Mouse (Mus musculus) fat pad, adult 2 months (tissue): ENCODE data around the gene Neu4.
"Not testable (repeated sequence)": the region's sequence is repeated elsewhere in the genome, so short reads cannot be mapped to it uniquely, and the experiment has no call there.

Experiments
- DNase-seq: peaks from one replicate; pipeline ENCODE4 v3.0.0-alpha.2; 2011; ENCODE audit warnings: low read depth, low spot score; ENCODE audit errors: extremely low read depth

Neu4 gene

DNA sequence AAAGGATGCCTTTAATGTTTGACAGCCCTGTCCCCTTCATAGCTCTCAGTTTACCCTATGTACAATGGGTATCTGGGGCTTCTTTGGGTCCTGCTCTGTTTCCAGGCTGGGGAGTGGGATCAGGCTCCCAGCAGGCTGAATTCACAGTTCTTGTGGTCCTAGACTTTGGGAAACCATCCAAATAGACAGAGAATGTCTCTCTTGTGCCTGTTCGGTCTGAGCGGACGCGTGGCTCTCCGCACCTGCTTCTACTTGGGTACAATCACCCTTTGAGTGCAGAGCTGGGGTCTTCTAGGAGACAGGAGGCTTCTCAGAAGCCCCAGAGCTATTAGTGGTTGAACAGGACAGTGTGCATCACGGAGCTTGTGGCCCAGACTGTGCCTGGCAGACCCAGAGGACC lies at the start of gene Neu4:
TSS of gene Neu4 (plus strand) at position 301 of the 400 bp plus-strand sequence.
- DNase-seq, result no peak

DNA sequence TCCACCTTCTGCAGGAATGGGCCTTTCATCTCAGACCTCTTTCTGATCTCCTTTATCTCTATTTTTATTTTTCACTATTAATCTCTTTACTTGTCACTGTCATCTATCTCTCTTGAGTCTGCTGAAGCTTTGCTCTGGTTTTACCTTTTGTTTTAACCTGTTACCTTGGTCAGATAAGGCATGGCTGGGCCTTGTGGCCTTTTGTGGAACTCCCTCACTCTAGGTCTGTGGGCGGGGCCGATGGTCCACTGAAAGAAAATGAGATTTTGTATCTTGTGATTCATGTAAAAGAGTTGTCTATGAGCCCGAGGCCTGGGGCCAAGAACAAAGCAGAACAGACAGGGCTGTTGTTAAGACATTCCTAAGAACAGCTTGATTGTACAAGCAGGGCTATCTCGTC lies 49.5 kb upstream of the Neu4 start:
- DNase-seq, result not testable (repeated sequence)

DNA sequence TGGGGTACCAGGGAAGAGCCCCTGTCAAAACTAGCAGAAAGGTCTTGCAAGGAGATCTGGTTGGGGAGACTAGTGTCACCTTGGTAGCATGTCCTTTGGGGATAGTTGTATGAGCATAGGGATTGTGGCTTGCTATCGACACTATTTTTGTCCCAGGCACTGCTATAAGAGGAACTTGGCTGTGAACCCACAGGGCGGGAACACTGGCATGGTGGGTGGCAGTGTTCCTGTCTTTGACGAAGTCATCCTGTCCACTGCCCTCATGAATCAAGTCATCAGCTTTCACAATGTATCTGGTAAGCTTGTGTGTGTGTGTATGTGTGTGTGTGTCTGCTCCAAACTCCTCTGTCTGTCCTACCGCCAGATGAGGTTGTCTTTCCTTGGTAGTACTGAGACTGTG lies 44.5 kb upstream of the Neu4 start:
- DNase-seq, result not testable (repeated sequence)

DNA sequence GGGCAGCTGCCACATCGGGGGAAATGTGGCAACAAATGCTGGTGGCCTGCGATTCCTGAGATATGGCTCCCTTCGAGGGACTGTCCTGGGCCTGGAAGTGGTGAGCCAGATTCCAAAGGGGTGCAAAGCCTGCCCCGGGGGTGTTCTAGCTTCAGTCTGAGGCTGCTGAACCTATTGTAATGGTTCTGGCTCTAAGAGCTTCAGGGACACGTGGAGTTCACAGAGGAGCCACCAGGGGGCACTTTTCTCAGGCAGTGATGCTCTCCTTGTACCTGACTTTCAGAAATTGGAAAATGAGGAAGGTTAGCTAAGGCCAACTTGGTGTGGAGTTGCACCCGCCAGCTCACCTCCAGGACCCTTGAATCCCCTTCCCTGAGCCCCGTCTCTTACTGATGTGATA lies 42.0 kb upstream of the Neu4 start:
- DNase-seq, result not testable (repeated sequence)

DNA sequence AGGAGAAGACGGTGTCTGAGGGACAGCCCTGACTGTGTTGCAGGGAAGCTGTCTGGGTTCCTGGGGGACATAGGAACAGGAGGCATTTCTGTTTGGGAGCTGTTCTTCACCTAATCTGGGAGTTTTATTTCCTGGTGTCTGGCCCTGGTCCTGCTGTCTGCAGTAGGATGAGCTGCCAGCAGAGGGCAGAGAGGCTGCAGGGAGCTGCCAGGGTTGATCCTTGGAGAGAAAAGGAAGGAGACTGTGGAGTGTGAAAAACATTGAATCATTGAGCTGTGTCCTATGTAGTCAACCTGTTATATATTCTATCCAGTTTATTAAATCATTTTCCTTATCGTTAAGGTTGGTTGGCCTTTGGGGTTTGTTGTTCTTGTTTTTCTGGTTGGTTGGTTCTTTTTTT lies 39.3 kb upstream of the Neu4 start:
- DNase-seq, result not testable (repeated sequence)

DNA sequence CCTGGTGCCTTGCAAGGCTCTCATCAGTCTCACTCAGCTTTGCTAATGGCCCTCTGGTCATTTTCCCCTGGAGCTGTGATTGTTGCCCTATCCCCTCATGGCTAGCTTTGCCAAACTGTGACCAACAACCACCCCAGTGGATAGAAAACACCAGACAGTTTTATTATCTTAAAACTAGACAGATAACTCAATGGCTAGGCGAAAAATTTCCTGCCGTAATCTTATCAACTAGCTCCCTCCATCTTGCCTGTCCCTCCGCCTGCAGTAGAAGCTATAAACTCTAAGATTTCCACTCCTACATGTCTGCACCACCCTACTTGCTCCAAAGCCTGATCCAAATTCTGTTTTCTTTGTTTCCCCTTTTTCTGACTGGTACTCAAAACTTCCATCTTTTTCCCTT lies 34.1 kb upstream of the Neu4 start:
- no peak for DNase-seq

DNA sequence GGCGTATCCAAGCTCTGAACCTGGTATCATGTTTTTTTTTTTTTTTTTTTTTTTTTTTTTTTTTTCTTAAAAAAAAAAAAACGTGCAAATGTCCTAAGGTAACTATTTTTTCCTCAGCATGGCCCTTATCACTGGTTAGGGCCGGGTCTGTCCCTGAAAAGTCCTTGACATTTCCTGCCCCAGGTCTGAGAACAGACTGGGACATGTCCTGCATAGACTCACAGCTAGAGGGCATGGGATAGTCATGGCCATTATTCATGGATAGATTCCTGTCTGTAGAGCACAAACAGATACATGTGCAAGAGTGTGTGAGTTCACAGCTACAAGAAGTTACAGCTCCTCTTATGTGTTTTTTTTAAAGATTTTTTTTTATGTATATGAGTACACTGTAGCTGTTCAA lies 31.5 kb upstream of the Neu4 start:
- no peak for DNase-seq

DNA sequence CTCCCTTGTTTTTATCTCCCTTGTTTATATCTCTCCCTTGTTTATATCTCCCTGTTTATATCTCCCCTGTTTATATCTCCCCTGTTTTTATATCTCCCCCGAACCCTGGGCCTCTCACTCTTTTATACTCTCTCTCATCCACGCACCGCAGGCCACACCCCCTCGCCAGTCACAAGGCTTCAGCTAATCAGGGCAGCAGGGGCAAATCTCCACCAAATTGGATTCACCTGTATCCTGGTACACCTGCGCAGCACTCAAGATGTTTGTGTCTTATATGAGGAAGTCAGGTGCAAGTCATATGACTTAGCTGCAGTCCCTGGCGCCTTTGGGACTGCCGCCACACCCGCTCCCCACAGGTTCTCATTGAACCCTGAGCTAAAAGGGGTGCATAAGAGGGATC lies 30.0 kb upstream of the Neu4 start, which contains the start of gene Gal3st2c:
TSS of gene Gal3st2c (plus strand) at position 301 of the 400 bp plus-strand sequence.
- DNase-seq, result not testable (repeated sequence)

DNA sequence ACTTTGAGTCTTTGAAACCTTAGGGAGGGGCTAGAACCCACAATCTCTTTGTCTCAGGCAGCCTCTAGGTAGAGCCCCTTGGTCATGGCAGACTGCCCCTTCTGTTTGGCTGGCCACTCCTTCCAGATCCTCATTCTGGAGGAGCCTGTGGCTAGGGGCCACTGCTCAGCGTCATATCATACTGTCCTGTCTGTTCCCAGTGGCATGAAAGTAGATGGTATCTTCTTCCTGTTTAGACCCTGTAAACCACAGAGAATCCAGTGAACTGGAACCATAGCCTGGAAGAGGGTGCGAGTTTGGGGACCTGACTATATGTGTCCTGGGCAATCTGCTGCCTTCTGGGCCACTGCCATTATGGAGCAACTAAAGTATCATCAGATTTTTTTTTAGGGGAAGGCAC lies 29.2 kb upstream of the Neu4 start:
- not testable (repeated sequence) for DNase-seq

DNA sequence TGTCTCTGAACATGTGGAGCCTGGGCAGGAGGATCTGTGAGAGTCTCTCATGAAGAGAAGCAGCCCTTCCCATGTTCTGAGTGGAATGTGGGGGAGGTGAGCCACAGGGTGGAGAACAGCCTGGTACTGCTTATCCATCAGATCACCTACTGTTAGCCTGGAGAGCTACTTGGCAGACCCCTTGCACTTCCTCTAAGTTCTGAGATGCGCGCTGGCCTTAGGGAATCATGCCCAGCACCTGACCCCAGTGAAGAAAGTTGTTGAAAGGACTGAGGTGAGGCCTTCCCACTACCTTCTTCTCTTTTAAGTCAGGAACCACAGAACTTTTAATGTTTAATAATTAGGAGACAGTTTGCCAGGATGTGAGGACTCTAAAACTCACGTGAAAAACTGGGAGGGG lies 28.8 kb upstream of the Neu4 start:
- DNase-seq, result not testable (repeated sequence)

DNA sequence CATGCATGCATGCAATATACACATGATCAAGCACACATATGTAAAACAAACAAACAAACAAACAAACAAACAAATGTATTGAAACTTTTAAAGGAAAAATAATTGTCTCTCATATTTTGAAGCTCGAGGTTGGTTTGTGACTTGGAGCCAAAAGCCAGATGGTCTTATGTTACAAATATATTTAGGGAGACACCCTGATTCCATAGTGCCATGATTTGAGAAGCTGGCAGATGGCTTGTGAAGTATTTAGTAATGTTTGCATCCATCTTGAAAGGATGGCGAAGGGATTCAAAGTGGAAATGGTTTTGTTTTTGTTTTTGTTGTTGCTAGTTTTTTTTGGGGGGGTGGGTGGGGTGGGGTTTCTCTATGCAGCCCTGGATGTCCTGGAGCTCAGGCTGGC lies 19.2 kb upstream of the Neu4 start:
- no peak for DNase-seq

DNA sequence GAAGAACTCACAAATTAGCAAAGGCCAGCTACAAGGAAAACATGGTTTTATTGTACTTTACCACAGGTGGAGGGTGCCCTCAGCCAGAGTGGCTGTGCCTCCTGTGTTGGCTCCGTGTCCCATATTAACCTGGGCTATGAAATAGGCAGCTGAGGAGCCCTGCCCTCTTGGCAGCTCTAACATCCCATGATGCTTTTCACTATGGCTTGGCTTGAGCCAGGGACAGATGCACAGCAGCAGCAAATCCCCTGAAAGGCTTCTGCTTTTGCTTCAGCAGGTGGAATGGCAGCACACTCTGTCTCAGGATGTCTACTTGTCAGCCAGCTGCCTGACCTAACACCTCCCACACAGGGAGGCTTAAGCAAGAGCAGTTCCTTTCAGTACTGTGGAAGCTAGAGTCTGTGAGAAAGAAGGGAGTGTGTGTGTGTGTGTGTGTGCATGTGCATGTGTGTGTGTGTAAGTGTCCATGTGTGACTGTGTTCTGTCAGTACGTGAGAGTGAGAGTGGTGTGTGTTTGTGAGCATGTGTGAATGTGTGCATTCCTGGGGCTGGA lies 14.2 kb upstream of the Neu4 start:
- DNase-seq, result not testable (repeated sequence)

DNA sequence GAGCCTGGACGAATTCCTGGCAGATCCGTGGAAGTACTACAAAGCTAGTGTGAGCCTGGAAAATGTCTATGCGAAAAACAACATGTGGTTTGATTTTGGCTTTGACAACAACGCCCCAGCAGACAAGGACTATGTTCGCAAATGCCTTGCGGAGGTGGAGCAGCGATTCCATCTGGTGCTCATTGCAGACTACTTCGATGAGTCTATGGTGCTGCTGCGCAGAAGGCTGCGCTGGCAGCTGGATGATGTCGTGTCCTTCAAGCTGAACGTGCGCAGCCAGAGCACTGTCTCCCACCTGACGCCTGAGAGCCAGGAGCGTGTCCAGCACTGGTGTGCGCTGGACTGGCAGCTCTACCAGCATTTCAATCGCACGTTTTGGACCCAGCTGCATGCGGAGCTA lies 11.4 kb upstream of the Neu4 start:
- DNase-seq, result not testable (repeated sequence)

DNA sequence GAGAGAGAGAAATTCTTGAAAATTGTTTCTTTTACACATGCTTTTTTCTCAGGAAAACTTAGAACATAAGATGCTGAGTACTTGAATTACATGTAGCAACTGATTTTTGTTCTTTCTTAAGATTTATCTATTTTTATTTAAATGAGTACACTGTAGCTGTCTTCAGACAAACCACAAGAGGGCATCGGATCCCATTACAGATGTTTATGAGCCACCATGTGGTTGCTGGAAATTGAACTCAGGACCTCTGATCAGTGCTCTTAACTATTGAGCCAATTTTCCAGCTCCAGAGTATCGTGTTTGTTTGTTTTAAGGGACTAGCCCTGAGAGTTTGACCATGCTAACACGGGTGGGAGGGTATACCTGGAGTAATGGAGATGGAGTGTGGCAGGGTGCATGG lies 8.6 kb upstream of the Neu4 start:
- no peak for DNase-seq

DNA sequence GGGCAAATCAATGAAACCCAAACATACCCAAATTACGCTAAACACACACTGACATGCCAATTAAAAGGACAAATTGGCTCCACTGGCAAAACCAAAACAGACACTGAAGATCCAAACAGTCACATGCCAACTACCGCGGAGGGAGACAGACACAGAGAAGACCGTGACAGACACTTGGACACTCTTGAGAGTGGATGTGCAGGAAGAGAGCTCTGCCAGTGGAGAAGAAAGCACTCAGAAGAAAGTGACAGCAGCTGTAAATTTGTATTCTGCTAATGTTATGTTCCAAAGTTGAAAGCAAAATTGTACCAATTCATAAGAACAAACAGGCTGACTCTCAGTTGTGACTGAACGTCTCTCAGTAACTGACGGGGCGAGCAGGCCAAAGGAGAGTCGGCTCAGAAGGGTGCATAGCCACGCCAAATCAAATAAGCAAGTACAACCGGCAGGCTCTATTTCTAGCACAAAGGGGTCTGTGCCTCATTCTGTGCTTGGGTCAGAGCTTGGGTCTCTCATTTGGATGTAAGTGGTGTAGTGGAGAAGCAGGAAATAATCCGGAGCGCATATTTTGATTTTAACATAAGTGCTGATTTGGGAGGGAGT lies 7.4 kb downstream of the Neu4 start:
- DNase-seq, result no peak

DNA sequence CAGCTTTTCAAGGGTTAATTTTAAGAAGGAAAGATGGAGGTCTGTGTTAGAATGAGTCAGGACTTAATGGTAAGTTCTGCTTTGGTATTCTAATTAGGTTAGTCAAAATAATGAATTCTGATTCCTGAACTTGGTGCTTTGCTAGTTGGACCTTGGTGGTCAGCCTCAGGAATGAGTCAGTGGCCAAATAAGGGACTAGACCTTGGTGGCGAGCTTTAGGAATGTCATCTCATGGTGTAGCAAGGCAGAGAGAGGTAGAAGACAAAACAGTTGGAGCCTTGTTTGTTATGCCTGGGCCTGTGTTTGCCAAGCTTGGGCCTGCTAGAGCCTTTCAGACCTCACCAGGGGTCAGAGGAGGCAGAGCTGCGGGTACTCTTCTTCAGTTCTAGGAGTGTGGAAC lies 8.5 kb downstream of the Neu4 start:
- DNase-seq, result no peak

DNA sequence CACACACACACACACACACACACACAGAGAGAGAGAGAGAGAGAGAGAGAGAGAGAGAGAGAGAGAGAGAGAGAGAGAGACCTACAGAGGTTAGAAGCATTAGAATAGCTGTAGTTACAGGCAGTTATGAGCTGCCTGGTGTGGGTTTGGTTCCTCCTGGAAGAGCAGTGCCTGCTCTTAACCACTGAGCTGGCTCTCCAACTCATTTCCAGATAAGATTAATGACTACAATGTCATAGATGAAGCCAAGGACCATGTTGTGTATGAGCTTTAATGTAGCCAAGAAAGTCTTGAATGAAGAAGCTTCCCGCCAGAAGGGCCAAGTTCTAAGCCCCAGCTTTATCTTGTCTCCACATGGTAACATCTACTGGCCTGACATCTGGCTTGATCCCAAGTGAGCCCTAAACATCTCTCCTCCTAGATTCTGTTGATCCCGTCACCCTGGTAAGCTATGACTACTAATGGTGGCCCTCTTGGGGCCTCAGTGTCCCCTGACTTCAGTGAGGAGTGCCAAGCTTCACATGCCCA lies 12.9 kb downstream of the Neu4 start:
- no peak for DNase-seq

DNA sequence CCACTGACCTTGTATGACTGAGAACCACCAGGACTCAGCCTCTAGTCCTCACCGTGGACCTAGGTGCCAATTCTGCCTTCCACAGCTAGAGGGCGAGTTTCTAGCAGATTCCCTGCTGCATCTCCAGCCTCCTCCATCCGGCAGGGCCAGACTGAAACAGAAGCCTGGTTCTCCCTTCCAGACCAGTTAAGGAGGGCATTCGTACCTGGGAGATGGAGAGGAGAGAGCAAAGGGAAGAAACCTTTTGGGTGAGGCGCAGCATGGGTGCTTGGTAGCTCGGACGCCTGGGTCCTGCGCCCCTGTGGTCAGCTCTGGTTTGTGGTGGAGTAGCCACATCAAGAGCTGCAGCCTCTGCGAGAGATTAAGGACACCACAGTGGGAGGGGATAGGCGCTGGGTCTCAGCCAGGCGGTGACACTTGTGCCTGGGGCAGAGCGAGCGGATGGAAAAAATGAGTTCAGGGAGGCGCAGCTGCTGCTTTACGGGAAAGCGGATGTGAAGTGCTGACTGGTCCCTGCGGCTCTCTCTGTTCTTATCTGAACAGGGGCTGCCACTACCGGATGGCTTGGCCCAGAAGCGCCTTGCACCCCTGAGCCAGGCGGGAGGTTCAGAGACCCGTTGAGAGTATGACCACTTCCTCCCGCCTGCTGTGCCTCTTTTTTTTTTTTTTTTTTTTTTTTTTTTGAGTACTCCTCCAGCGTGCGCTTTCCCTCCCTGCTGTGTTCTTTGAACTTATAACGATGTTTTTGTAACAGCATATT lies 14.9 kb downstream of the Neu4 start:
- no peak for DNase-seq

DNA sequence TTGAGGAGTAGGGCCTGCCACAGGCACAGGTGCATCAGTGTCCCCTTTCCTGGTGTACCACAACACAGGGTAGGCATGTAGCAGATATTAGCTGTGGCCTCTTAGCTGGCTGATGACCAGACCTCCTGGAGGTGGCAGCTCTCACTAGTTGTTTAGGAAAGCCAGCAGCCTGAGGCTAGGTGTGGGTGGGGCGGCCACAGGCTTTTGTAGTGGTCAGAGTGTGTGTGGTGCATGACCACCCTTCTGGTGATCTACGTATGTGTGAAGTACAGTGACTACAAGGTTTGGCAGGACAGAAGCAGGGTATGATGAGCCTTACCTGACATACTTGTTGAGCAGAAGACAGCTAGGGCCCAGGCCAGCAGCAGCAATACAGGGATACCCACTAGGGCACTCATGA lies 20.1 kb downstream of the Neu4 start:
- no peak for DNase-seq

DNA sequence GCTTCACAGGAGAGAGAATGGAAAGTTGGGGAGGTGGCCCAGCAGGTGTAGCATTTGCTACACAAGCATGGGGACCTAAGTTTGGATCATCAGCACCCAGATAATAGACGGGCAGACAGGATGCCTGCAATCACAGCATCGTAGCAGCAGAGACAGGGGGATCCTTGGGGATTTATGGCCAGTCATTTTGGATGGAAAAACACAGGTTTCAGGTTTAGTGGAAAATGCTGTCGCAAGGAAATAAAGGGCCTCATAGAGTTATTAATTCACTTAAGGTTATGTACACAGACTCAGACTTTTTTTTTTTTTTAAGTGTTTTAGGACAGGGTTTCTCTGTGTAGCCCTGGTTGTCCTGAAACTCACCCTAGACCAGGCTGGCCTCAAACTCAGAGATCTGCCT lies 25.3 kb downstream of the Neu4 start:
- no peak for DNase-seq

DNA sequence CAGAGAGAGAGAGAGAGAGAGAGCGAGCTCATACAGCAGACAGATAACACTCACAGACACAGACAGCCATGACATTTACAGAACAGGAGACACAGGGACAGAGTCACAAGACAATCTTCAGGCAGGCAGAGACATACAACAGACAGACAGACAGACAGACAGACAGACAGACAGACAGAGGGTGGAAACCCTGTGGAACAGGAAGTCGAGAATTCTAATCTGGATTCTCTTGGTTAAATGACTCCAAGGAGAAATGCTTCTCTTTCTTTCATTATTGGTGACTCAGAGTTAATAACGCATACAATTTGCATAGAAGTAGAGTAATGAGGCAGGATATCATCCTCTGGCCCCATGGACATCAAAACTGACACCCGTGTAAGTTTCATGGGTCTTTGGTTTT lies 26.3 kb downstream of the Neu4 start:
- DNase-seq, result no peak

DNA sequence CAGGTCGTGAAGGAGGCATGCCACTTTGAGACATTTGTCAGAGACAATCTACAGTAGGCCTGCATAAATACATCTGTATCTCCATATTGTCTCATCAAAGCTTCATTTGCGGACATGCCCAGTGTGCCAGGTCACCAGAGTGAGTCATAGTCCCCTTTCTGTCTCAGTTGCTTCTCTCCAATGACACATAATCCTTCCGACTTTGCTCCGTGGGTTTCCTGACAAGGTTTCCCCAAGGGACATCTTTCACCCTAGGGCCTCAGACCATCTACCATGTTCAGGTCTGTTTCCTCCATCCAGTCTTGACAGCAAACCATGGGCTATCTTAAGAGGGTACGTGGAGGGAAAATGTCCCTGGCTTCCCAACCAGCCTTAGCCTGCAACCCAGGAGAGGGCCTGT lies 30.9 kb downstream of the Neu4 start:
- no peak for DNase-seq
